Mouse (Mus musculus) left cerebral cortex, adult 2 months (tissue): ENCODE data around the gene BC028528. TPM values are rescaled to one million over a fixed set of nuclear protein-coding genes. Genes with fewer than 3 reads are reported as not detected.
A peak's percentile ranks its signal among the peaks of the same experiment; 100 is the strongest.

Experiments used
- DNase-seq, 2 experiments: peaks; one replicate each; pipeline ENCODE4 v3.0.0; 2021 to 2022; ENCODE audit warnings: low spot score in 2 of 2, mixed read lengths in 1 of 2; ENCODE audit errors: extremely low spot score in 1 of 2
- H3K27ac ChIP-seq: fragments of 200-600 bp; 2 replicates; pipeline ENCODE4 v1.8.1; 2022
- H3K4me3 ChIP-seq: fragments of 200-600 bp; 2 replicates; pipeline ENCODE4 v1.8.1; 2022
- CTCF ChIP-seq: fragments of 200-600 bp; IDR thresholded peaks from 2 replicates; pipeline ENCODE4 v1.8.1; 2022; ENCODE audit warnings: antibody characterized with exemption, mild to moderate bottlenecking, moderate library complexity
- intact Hi-C: fragments of 180-260 bp; cut with DNase I; formaldehyde crosslinking; loops from one replicate; pipeline ENCODE4 v1.15.1; 2025
- long read RNA-seq, 2 experiments: library from polyadenylated mRNA; stranded (forward); transcript quantifications; one replicate each; pipeline ENCODE4 v2.0.0; 2021; ENCODE audit warnings: borderline mapping rate in 2 of 2
- total RNA-seq, 2 experiments: library from RNA; stranded (reverse); gene quantifications; 2 replicates each; pipeline ENCODE4 v1.2.3; 2021

The BC028528 gene
- total RNA-seq: 1 to 10 TPM; 3.3 to 5.4 TPM
- long read RNA-seq, experiment 1, partial matches to known transcripts: 1 of 6 reads
- long read RNA-seq, experiment 1, other reads (novel, unspliced or antisense): 1 of 6 reads
- long read RNA-seq, experiment 2, partial matches to known transcripts: 0 of 1 reads
- long read RNA-seq, experiment 2, other reads (novel, unspliced or antisense): 0 of 1 reads

DNA sequence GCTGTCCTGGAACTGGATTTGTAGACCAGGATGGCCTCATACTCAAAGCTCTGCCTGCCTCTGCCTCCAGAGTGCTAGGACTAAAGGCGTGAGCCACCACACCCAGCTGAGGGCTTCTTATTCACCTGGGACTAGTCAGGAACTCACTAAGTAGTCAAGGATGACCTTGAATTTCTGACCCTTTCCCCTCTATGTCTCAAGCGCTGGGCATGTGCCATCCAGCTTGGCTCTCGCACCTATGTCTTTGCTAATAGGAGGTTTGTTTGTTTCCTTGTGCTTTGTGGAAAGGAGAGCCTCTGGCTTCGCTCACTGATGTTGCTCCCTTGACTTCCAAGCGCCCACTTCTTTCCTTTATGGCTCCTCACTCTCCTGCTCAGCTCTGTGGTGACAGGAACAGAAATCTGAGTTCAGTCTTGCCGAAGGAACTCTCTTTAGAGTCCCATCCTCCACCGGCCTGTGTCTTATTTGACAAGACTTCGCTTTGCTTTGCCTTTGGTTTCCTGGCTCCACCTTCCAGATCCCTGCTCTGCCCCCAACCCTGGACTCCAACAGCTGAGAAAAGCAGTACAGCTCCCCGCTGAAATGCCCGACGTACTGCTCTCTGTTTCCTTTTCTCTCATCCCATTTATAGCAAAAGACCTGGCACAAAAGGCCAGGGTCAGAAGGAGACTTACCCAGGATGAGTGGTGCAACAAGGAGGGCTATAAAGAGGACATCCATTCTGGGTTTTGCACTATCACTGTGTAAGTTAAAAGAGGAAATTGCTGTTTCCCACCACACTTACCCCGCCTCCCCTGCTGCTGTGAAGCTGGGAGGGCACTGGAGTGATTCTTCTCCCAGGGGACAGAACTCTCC is at the start of gene BC028528:
TSS of gene BC028528 (minus strand) at position 795 of the 855 bp plus-strand sequence.
- Histone ChIP-seq H3K4me3 (peak within 1 kb of the TSS; percentile 26), H3K27ac (peak within 1 kb of the TSS; percentile 78)
- no peak for DNase-seq
- TF ChIP-seq CTCF: no peak
- intact Hi-C loops: no loop called here

DNA sequence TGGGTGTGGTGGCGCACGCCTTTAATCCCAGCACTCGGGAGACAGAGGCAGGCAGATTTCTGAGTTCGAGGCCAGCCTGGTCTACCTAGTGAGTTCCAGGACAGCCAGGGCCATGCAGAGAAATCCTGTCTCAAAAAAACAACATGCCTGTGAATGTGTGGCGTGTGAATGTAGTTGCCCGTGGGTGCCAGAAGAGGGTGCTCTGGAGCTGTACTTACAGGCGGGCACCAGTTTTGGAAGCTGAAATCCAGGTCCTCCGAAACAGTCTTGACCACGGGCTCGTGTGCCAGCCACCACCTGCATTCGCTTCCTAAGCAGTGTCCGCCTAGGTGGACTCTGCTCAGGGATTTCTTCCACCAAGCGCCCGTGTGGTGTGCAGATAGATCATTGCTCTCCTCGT is 47.0 kb upstream of the BC028528 start:
- H3K27ac ChIP-seq: no peak overlapping the region
- DNase-seq: no peak
- no peak overlapping the region for H3K4me3 ChIP-seq
- intact Hi-C loops: no loop called here
- TF ChIP-seq CTCF: peak; percentile 41

DNA sequence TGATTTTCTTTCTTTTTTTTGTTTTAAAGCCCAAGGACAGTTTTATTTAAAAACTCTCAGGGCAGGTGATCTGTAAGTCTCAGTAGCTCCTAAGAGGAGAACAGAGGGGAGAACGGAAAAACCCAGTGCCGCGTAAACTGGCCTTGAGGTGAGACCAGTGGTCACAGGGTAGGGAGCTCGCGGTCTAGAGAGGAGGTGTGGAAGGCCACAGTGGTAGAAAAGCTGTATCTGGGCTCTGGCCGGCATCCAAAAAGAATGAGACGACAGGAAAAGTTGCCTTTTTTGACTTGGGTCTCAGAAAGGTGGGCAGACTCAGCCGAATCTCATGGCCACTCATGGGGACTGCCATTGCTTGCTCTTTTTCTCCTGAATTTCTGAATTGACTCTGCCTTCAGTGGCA is 46.4 kb upstream of the BC028528 start:
- no peak overlapping the region for H3K27ac ChIP-seq
- no peak for TF ChIP-seq CTCF
- intact Hi-C loops: no loop called here
- H3K4me3 ChIP-seq: no peak overlapping the region
- no peak for DNase-seq

DNA sequence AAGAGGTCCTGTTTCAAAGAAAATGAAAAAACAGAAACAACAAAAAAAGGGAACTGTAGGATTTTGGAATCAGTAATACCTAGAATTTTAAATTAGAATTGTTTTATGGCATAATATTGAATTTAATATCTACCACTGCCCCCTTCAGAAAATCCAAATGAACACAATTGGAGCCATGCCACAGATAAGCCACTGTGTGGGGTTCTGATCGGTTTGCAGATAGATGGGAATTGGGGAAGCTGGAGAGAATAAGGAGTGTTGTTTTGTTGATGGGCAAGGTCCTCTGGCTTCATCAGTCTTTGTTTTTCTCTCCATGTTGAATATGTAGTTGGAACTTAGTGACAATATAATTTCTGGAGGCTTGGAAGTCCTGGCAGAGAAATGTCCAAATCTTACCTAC is 42.6 kb upstream of the BC028528 start:
- no peak for TF ChIP-seq CTCF
- intact Hi-C loops: no loop called here
- no peak overlapping the region for H3K27ac ChIP-seq
- DNase-seq: no peak
- H3K4me3 ChIP-seq: no peak overlapping the region

DNA sequence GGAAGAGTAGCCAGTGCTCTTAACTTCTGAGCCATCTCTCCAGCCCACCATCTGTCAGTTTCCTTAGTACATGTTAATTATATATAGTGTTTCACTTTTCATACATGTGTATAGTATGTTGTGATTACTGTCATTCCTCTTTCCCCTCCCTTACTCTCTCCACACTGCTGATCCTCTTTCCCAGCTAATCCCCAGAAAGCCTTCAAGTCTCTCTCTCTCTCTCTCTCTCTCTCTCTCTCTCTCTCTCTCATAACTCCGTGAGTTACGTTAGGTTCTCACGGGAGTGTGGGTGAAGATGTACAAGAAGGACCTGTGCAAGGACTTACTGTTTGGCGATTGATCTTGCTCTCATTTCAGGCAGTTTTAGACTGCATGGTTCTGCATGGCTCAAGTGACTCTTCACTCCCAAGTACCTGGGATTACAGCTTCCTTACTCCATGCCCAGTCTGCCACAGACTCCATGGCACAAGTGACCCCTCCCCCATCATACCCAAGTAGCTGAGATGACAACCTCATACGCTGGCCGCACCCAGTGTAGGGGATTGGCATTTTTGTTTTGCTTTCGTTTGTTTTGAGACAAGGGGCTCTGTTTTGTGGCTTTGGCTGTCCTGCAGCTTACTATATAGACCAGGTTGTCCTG is 41.4 kb upstream of the BC028528 start:
- Histone ChIP-seq H3K4me3 (no peak overlapping the region), H3K27ac (no peak overlapping the region)
- intact Hi-C loops: no loop called here
- TF ChIP-seq CTCF: no peak
- DNase-seq: no peak

GRCm38 (mm10) chr3:95932566-95932965 is 40.8 kb upstream of the BC028528 start:
- no peak for TF ChIP-seq CTCF
- DNase-seq: no peak
- Histone ChIP-seq H3K27ac (no peak overlapping the region), H3K4me3 (no peak overlapping the region)
- intact Hi-C loops: no loop called here

DNA sequence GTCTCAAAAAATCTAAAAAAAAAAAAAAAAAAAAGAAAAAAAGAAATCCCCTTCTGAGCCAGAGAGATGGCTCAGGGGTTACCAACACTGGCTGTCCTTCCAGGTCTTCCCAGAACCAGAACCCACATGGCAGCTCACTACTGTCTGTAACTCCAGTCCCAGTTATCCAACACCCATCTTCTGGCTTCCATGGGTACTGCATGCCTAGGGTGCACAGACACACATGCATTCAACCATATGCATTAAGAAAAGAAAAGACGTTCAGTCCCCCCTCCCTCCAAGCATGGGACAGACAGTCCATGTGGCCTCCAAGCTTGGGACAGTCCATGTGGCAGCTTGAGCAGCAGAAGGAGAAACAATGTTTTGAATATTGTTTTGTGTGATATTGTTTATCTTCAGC is 40.4 kb upstream of the BC028528 start:
- intact Hi-C loops: no loop called here
- TF ChIP-seq CTCF: no peak
- DNase-seq: no peak

DNA sequence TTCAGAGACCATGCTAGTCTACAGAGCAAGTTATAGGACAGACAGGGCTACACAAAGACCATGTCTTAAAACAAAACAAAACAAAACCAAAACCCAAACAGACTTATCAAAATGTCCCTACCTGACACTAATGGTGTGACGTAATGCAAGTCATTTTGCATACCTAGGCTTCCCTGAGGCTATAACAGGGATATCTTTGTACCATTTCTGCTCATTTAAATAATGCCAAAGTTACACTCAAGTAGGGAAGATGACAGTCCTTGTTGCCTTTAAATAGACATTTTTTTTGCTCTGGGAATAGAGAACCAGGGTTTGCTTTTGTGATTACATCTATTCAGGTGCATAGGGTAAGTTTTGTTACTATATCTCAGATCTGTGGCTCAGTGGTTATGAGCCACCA is 39.7 kb upstream of the BC028528 start:
- Histone ChIP-seq H3K4me3 (no peak overlapping the region), H3K27ac (no peak overlapping the region)
- TF ChIP-seq CTCF: no peak
- no peak for DNase-seq
- intact Hi-C loops: no loop called here

More for the DNA sequence above, 40.4 kb upstream of the BC028528 start:
- Histone ChIP-seq H3K4me3 (no peak overlapping the region), H3K27ac (no peak overlapping the region)

DNA sequence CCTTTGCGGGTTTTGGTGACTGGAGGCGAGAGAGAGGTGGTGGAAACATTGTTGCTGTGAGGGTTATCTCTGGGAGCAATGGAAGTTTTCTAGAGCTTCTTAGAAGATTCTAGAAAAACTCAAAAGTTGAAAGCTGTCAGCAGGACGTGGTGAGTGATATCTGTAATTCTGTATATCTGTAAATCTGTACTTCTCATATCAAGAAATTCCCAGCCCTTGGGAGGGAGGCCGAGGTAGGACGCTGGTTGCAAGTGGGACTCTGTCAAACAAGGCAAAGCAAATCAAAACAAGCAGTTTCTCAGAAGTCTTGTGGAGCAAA is 38.6 kb upstream of the BC028528 start:
- no peak for DNase-seq
- intact Hi-C loops: no loop called here
- TF ChIP-seq CTCF: no peak
- no peak overlapping the region; the same call in 1 of the 2 replicates for H3K27ac ChIP-seq
- peak overlapping the region; percentile 94 for H3K4me3 ChIP-seq

- Histone ChIP-seq H3K27ac (peak overlapping the region; percentile 90), H3K4me3 (peak overlapping the region; percentile 94)
- peak; percentile 1; the same call in 1 of the 2 replicates for TF ChIP-seq CTCF
- intact Hi-C loops: loop anchor here (2.0 kb wide), 1 partner anchor 47 kb away; the partner anchor contains the start of gene Ciart
- peak; percentile 21 to 32 for DNase-seq
These were observed 38.0 kb upstream of the BC028528 start for GRCm38 (mm10) chr3:95929581-95930470.
